Mouse (Mus musculus): ENCODE results near the gene Cep170b. TPM values are rescaled to one million over a fixed set of nuclear protein-coding genes. Genes with fewer than 3 reads are reported as not detected.

The Cep170b gene
- 45.7 and 48.8 TPM in 2 replicates for polyA plus RNA-seq (2015; fragmentation: Nextera tagmentation; extraction: Ambion mirVana)

- peak within 1 kb of the TSS; percentile 91 for H3K4me2 ChIP-seq
- peak within 1 kb of the TSS; percentile 92 for H3K4me3 ChIP-seq
- peaks cover 38% of the 10 kb centered on the region for H3K4me1 ChIP-seq (replicated peaks)
- ATAC-seq (ENCODE audit: low FRiP score, low read depth): no peak
- H3K27ac ChIP-seq (replicated peaks): no peak within 1 kb of the TSS
- peaks cover 2% of the 10 kb centered on the region; the same call in 1 of the 2 replicates for H3K27me3 ChIP-seq
- H3K9ac ChIP-seq: peak within 1 kb of the TSS; percentile 22; the same call in 1 of the 2 replicates
- no peaks in the 10 kb centered on the region for H3K36me3 ChIP-seq
- 77% methylated on average over 6 of the region's 6 CpGs for WGBS
- H3K9me3 ChIP-seq: no peaks in the 10 kb centered on the region
Observed at GRCm38 (mm10) chr12:112720216-112720615, at the start of gene Cep170b. Gene Cep170b, plus strand, starts transcription at chr12:112720455.

- 43% methylated on average over 9 of the region's 9 CpGs for WGBS
- Histone ChIP-seq H3K4me2 (peak overlapping the region; percentile 90; the same call in 1 of the 2 replicates), H3K27ac (replicated peaks) (no peak overlapping the region)
Observed at GRCm38 (mm10) chr12:112670718-112671393, 49.4 kb upstream of the Cep170b start.

GRCm38 (mm10) chr12:112671891-112672290 lies 48.4 kb upstream of the Cep170b start:
- H3K4me1 ChIP-seq (replicated peaks): peaks cover 65% of the 10 kb centered on the region
- H3K36me3 ChIP-seq: peaks cover 17% of the 10 kb centered on the region
- no peaks in the 10 kb centered on the region for H3K9me3 ChIP-seq
- H3K4me3 ChIP-seq: peak overlapping the region; percentile 92
- no peaks in the 10 kb centered on the region for H3K27me3 ChIP-seq
- H3K4me2 ChIP-seq: peak overlapping the region; percentile 90
- WGBS: 81% methylated on average over 7 of the region's 7 CpGs
- peak overlapping the region; percentile 96; the same call in 1 of the 2 replicates for H3K9ac ChIP-seq
- H3K27ac ChIP-seq (replicated peaks): no peak overlapping the region
- no peak for ATAC-seq (ENCODE audit: low FRiP score, low read depth)

More at GRCm38 (mm10) chr12:112670718-112671393, 49.4 kb upstream of the Cep170b start:
- no peak for ATAC-seq (ENCODE audit: low FRiP score, low read depth)
- Histone ChIP-seq H3K36me3 (peaks cover 17% of the 10 kb centered on the region), H3K4me1 (replicated peaks) (peaks cover 76% of the 10 kb centered on the region), H3K9me3 (no peaks in the 10 kb centered on the region), H3K27me3 (no peaks in the 10 kb centered on the region), H3K9ac (no peak overlapping the region), H3K4me3 (no peak overlapping the region)

GRCm38 (mm10) chr12:112672744-112673575 lies 47.3 kb upstream of the Cep170b start:
- Histone ChIP-seq H3K9me3 (no peaks in the 10 kb centered on the region), H3K36me3 (peaks cover 15% of the 10 kb centered on the region), H3K27me3 (peaks cover 6% of the 10 kb centered on the region), H3K9ac (peak overlapping the region; percentile 96), H3K4me3 (peak overlapping the region; percentile 92), H3K4me1 (replicated peaks) (peaks cover 61% of the 10 kb centered on the region), H3K4me2 (peak overlapping the region; percentile 90), H3K27ac (replicated peaks) (peak overlapping the region; percentile 91)
- peak; percentile 24; the same call in 1 of the 2 replicates for ATAC-seq (ENCODE audit: low FRiP score, low read depth)
- 1% methylated on average over 21 of the region's 21 CpGs for WGBS

- Histone ChIP-seq H3K4me3 (peak overlapping the region; percentile 92), H3K4me1 (replicated peaks) (peaks cover 61% of the 10 kb centered on the region), H3K9ac (peak overlapping the region; percentile 96), H3K9me3 (no peaks in the 10 kb centered on the region), H3K4me2 (peak overlapping the region; percentile 90), H3K27me3 (peaks cover 13% of the 10 kb centered on the region), H3K27ac (replicated peaks) (peak overlapping the region; percentile 91), H3K36me3 (peaks cover 9% of the 10 kb centered on the region; the same call in 1 of the 2 replicates)
- WGBS: under 1% methylated on average over 64 of the region's 68 CpGs
- peak; percentile 1; the same call in 1 of the 2 replicates for ATAC-seq (ENCODE audit: low FRiP score, low read depth)
Observed at GRCm38 (mm10) chr12:112673576-112674091, 46.6 kb upstream of the Cep170b start.

GRCm38 (mm10) chr12:112674132-112675011 lies 45.9 kb upstream of the Cep170b start, which contains the start of gene Akt1:
Gene Akt1, minus strand, starts transcription at chr12:112674884.
- ATAC-seq (ENCODE audit: low FRiP score, low read depth): peak; percentile 13
- H3K4me1 ChIP-seq (replicated peaks): peaks cover 62% of the 10 kb centered on the region
- H3K27ac ChIP-seq (replicated peaks): peak within 1 kb of the TSS; percentile 91
- peak within 1 kb of the TSS; percentile 96 for H3K9ac ChIP-seq
- H3K9me3 ChIP-seq: no peaks in the 10 kb centered on the region
- peak within 1 kb of the TSS; percentile 92 for H3K4me3 ChIP-seq
- H3K4me2 ChIP-seq: peak within 1 kb of the TSS; percentile 90
- WGBS: under 1% methylated on average over 34 of the region's 70 CpGs
- H3K36me3 ChIP-seq: 0 out of 2 replicates have a peak, but pooled peaks cover 2% of the 10 kb centered on the region
- H3K27me3 ChIP-seq: peaks cover 17% of the 10 kb centered on the region

- no peaks in the 10 kb centered on the region for H3K9me3 ChIP-seq
- H3K36me3 ChIP-seq: no peaks in the 10 kb centered on the region
- H3K4me3 ChIP-seq: peak overlapping the region; percentile 92
- 13% methylated on average over 18 of the region's 18 CpGs for WGBS
- peak; percentile 35; the same call in 1 of the 2 replicates for ATAC-seq (ENCODE audit: low FRiP score, low read depth)
- peaks cover 28% of the 10 kb centered on the region for H3K27me3 ChIP-seq
- H3K9ac ChIP-seq: peak overlapping the region; percentile 96
- H3K27ac ChIP-seq (replicated peaks): peak overlapping the region; percentile 91
- H3K4me1 ChIP-seq (replicated peaks): peaks cover 65% of the 10 kb centered on the region
- H3K4me2 ChIP-seq: peak overlapping the region; percentile 90
Observed at GRCm38 (mm10) chr12:112675245-112676035, 44.8 kb upstream of the Cep170b start.

- no peak for ATAC-seq (ENCODE audit: low FRiP score, low read depth)
- Histone ChIP-seq H3K27ac (replicated peaks) (no peak overlapping the region), H3K9me3 (no peaks in the 10 kb centered on the region), H3K4me3 (no peak overlapping the region), H3K9ac (no peak overlapping the region), H3K4me2 (no peak overlapping the region), H3K27me3 (peaks cover 39% of the 10 kb centered on the region), H3K4me1 (replicated peaks) (peaks cover 50% of the 10 kb centered on the region), H3K36me3 (no peaks in the 10 kb centered on the region)
- 60% methylated on average over 5 of the region's 5 CpGs for WGBS
Observed at GRCm38 (mm10) chr12:112677076-112677475, 43.2 kb upstream of the Cep170b start.

- Histone ChIP-seq H3K4me3 (peak overlapping the region; percentile 49), H3K27me3 (peaks cover 39% of the 10 kb centered on the region), H3K4me2 (peak overlapping the region; percentile 97), H3K9ac (peak overlapping the region; percentile 35; the same call in 1 of the 2 replicates), H3K4me1 (replicated peaks) (peaks cover 40% of the 10 kb centered on the region), H3K9me3 (no peaks in the 10 kb centered on the region), H3K27ac (replicated peaks) (no peak overlapping the region), H3K36me3 (no peaks in the 10 kb centered on the region)
- no peak for ATAC-seq (ENCODE audit: low FRiP score, low read depth)
- 18% methylated on average over 19 of the region's 19 CpGs for WGBS
Observed at GRCm38 (mm10) chr12:112677943-112678554, 42.2 kb upstream of the Cep170b start.

GRCm38 (mm10) chr12:112678555-112679026 lies 41.7 kb upstream of the Cep170b start, which contains the start of gene Zbtb42:
Gene Zbtb42, plus strand, starts transcription at chr12:112678828.
- H3K9ac ChIP-seq: peak within 1 kb of the TSS; percentile 35
- peaks cover 42% of the 10 kb centered on the region for H3K4me1 ChIP-seq (replicated peaks)
- WGBS: under 1% methylated on average over 59 of the region's 60 CpGs
- peak within 1 kb of the TSS; percentile 49 for H3K4me3 ChIP-seq
- H3K27ac ChIP-seq (replicated peaks): no peak within 1 kb of the TSS
- H3K4me2 ChIP-seq: peak within 1 kb of the TSS; percentile 97
- no peak for ATAC-seq (ENCODE audit: low FRiP score, low read depth)
- no peaks in the 10 kb centered on the region for H3K9me3 ChIP-seq
- no peaks in the 10 kb centered on the region for H3K36me3 ChIP-seq
- H3K27me3 ChIP-seq: peaks cover 39% of the 10 kb centered on the region
